Mouse (Mus musculus): Measurements from ENCODE around the gene Rpl23. TPM values are rescaled to one million over a fixed set of nuclear protein-coding genes. Genes with fewer than 3 reads are reported as not detected.

Rpl23 gene
- 324 and 337 TPM in 2 replicates for total RNA-seq (2015; ENCODE audit: low replicate concordance)
- 331 and 402 TPM in 2 replicates for total RNA-seq (2017; ENCODE audit: low replicate concordance)

- ATAC-seq (replicated peaks; ENCODE audit: low FRiP score, poor library complexity, severe bottlenecking), result peak; percentile 97
Measured at GRCm38 (mm10) chr11:97781832-97782563, at the start of gene Rpl23. Gene Rpl23, minus strand, starts transcription at chr11:97782437.

GRCm38 (mm10) chr11:97832001-97832400, 49.8 kb upstream of the Rpl23 start:
- no peak for ATAC-seq (replicated peaks; ENCODE audit: low FRiP score, poor library complexity, severe bottlenecking)

- ATAC-seq (replicated peaks; ENCODE audit: low FRiP score, poor library complexity, severe bottlenecking), result no peak
Measured at GRCm38 (mm10) chr11:97830501-97830900, 48.3 kb upstream of the Rpl23 start.

- no peak for ATAC-seq (replicated peaks; ENCODE audit: low FRiP score, poor library complexity, severe bottlenecking)
Measured at GRCm38 (mm10) chr11:97829913-97830476, 47.8 kb upstream of the Rpl23 start.

- ATAC-seq (replicated peaks; ENCODE audit: low FRiP score, poor library complexity, severe bottlenecking), result no peak
Measured at GRCm38 (mm10) chr11:97829365-97829764, 47.1 kb upstream of the Rpl23 start.

- ATAC-seq (replicated peaks; ENCODE audit: low FRiP score, poor library complexity, severe bottlenecking), result no peak
Measured at GRCm38 (mm10) chr11:97827654-97828053, 45.4 kb upstream of the Rpl23 start.

GRCm38 (mm10) chr11:97826414-97826813, 44.2 kb upstream of the Rpl23 start:
- no peak for ATAC-seq (replicated peaks; ENCODE audit: low FRiP score, poor library complexity, severe bottlenecking)

GRCm38 (mm10) chr11:97825971-97826370, 43.7 kb upstream of the Rpl23 start:
- ATAC-seq (replicated peaks; ENCODE audit: low FRiP score, poor library complexity, severe bottlenecking), result no peak

GRCm38 (mm10) chr11:97825295-97825694, 43.1 kb upstream of the Rpl23 start:
- ATAC-seq (replicated peaks; ENCODE audit: low FRiP score, poor library complexity, severe bottlenecking), result no peak

- ATAC-seq (replicated peaks; ENCODE audit: low FRiP score, poor library complexity, severe bottlenecking), result no peak
Measured at GRCm38 (mm10) chr11:97824895-97825294, 42.7 kb upstream of the Rpl23 start.

GRCm38 (mm10) chr11:97824168-97824567, 41.9 kb upstream of the Rpl23 start:
- no peak for ATAC-seq (replicated peaks; ENCODE audit: low FRiP score, poor library complexity, severe bottlenecking)

- no peak for ATAC-seq (replicated peaks; ENCODE audit: low FRiP score, poor library complexity, severe bottlenecking)
Measured at GRCm38 (mm10) chr11:97822840-97823603, 40.8 kb upstream of the Rpl23 start.

GRCm38 (mm10) chr11:97821401-97822064, 39.3 kb upstream of the Rpl23 start:
- ATAC-seq (replicated peaks; ENCODE audit: low FRiP score, poor library complexity, severe bottlenecking), result no peak

GRCm38 (mm10) chr11:97820840-97821239, 38.6 kb upstream of the Rpl23 start:
- no peak for ATAC-seq (replicated peaks; ENCODE audit: low FRiP score, poor library complexity, severe bottlenecking)

- ATAC-seq (replicated peaks; ENCODE audit: low FRiP score, poor library complexity, severe bottlenecking), result no peak
Measured at GRCm38 (mm10) chr11:97819923-97820322, 37.7 kb upstream of the Rpl23 start.

GRCm38 (mm10) chr11:97819102-97819501, 36.9 kb upstream of the Rpl23 start:
- no peak for ATAC-seq (replicated peaks; ENCODE audit: low FRiP score, poor library complexity, severe bottlenecking)

GRCm38 (mm10) chr11:97818571-97818970, 36.3 kb upstream of the Rpl23 start:
- no peak for ATAC-seq (replicated peaks; ENCODE audit: low FRiP score, poor library complexity, severe bottlenecking)

- ATAC-seq (replicated peaks; ENCODE audit: low FRiP score, poor library complexity, severe bottlenecking), result no peak
Measured at GRCm38 (mm10) chr11:97818003-97818402, 35.8 kb upstream of the Rpl23 start.

GRCm38 (mm10) chr11:97817379-97817778, 35.1 kb upstream of the Rpl23 start:
- ATAC-seq (replicated peaks; ENCODE audit: low FRiP score, poor library complexity, severe bottlenecking), result no peak

GRCm38 (mm10) chr11:97816916-97817315, 34.7 kb upstream of the Rpl23 start:
- no peak for ATAC-seq (replicated peaks; ENCODE audit: low FRiP score, poor library complexity, severe bottlenecking)

Measured in erythroid progenitor cell, adult 5-6 weeks (primary cell).